Mouse (Mus musculus) limb, embryonic 14.5 days (tissue): ENCODE measurements around the gene Ppm1n. TPM values are rescaled to one million over a fixed set of nuclear protein-coding genes. Genes with fewer than 3 reads are reported as not detected.

Experiments used
- ATAC-seq: fragments of 200-750 bp; cut with Nextera tagmentation; 2 replicates; pipeline ENCODE4 v1.8.0; 2017; ENCODE audit warnings: low read depth, moderate number of reproducible peaks, moderate TSS enrichment; ENCODE audit not compliant: low FRiP score
- DNase-seq: peaks from one replicate; pipeline ENCODE4 v3.0.0-alpha.2; 2015; ENCODE audit warnings: low spot score
- H3K27ac ChIP-seq: fragments of 300-500 bp; sonication (generic); replicated peaks from 2 replicates; pipeline ENCODE4 v1.5.1; 2014; ENCODE audit warnings: low read depth, mild to moderate bottlenecking, low read length, moderate library complexity, mixed read lengths
- H3K27me3 ChIP-seq: fragments of 300-500 bp; sonication (generic); 2 replicates; pipeline ENCODE4 v1.6.1; 2014; ENCODE audit warnings: low read length, mixed read lengths; ENCODE audit not compliant: control insufficient read depth, insufficient read depth
- H3K36me3 ChIP-seq: fragments of 300-500 bp; sonication (generic); 2 replicates; pipeline ENCODE4 v1.6.1; 2014; ENCODE audit warnings: mild to moderate bottlenecking, low read length, moderate library complexity, mixed read lengths; ENCODE audit not compliant: control insufficient read depth, insufficient read depth
- H3K4me1 ChIP-seq: fragments of 300-500 bp; sonication (generic); 2 replicates; pipeline ENCODE4 v1.6.1; 2014; ENCODE audit warnings: antibody characterized with exemption, low read length, mixed read lengths; ENCODE audit not compliant: control insufficient read depth, insufficient read depth
- H3K4me2 ChIP-seq: fragments of 300-500 bp; sonication (generic); replicated peaks from 2 replicates; pipeline ENCODE4 v1.6.1; 2014; ENCODE audit warnings: low read depth, mild to moderate bottlenecking, low read length, moderate library complexity; ENCODE audit not compliant: severe bottlenecking
- H3K4me3 ChIP-seq: fragments of 300-500 bp; sonication (generic); replicated peaks from 2 replicates; pipeline ENCODE4 v1.5.1; 2014; ENCODE audit warnings: low read length
- H3K9ac ChIP-seq: fragments of 300-500 bp; sonication (generic); 2 replicates; pipeline ENCODE4 v1.6.1; 2014; ENCODE audit warnings: mild to moderate bottlenecking, low read depth, low read length, moderate library complexity; ENCODE audit not compliant: severe bottlenecking
- H3K9me3 ChIP-seq: fragments of 300-500 bp; sonication (generic); 2 replicates; pipeline ENCODE4 v1.6.1; 2016; ENCODE audit warnings: low read length; ENCODE audit not compliant: control insufficient read depth
- POLR2A ChIP-seq: fragments of 200-500 bp; IDR thresholded peaks from 2 replicates; pipeline ENCODE4 v1.8.0; 2012; ENCODE audit warnings: inconsistent platforms, mild to moderate bottlenecking, moderate library complexity, borderline replicate concordance; ENCODE audit not compliant: insufficient read depth, insufficient read length; ENCODE audit errors: extremely low read depth
- WGBS: fragments of 180-500 bp; shearing (Covaris S2); extraction: QIAGEN DNeasy Blood & Tissue Kit; methylation state at CpG from one replicate; pipeline ENCODE4 v1.1.7; 2014; 5-methylcytosine and 5-hydroxymethylcytosine counted together
- polyA plus RNA-seq, 2 experiments: library from polyadenylated mRNA; depleted of rRNA in 1 of 2; stranded (reverse) in 1 of 2; unstranded in 1 of 2; fragments of >200 nt; fragmentation: Nextera tagmentation in 1 of 2; extraction: Ambion mirVana in 1 of 2; gene quantifications; 2 replicates each; pipeline versions ENCODE4 v1.2.1 to v1.2.3; 2012 to 2014

Ppm1n gene
- polyA plus RNA-seq, 2 experiments, result not detected

DNA sequence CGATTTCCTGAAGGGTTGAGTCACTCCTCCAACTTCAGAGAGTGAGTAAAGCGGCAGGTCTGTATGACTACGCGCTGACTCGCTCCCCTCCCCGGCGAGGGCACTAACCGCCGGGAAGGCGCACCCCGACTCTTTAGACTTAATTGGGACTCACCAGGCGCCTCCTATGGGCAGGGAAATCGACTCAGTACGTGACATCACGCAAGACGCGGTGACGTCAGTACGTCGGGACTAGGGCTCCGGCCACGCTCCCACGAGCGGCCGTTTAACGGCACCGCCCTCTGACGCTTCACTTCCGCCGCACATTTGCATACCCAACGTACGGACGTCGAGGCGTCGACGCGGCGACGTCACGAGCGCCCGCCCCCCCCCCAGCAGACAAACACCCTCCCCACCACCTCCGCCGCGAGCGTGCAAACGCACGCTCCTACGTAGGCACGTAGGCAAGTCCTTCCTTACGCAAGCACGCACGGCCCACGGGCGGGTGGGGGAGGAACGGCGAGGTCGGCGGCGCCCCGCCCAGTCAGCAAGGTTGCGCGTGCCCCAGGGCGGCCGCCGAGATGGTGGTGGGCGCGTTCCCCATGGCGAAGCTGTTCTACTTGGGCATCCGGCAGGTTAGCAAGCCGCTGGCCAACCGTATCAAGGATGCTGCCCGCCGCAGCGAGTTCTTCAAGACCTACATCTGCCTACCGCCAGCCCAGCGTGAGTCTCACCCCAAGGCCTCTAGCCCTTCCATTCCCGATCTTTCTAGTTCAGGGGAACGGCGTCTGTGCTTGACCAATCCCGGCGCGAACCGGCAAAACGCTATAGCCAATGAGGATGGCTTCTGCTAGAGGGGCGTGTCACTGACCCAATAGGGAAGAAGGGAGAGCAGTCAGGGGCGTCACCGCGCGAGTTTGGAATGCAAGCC, 51.7 kb downstream of the Ppm1n start, which contains the start of gene Opa3:
Gene Opa3 (plus strand): TSS at position 452 of the 910 bp plus-strand sequence.
- Histone ChIP-seq H3K4me2 (peak within 1 kb of the TSS; percentile 72), H3K9me3 (no peaks in the 10 kb centered on the region), H3K4me3 (peak within 1 kb of the TSS; percentile 64), H3K9ac (peak within 1 kb of the TSS; percentile 65), H3K36me3 (peaks cover 6% of the 10 kb centered on the region; the same call in 1 of the 2 replicates), H3K4me1 (peaks cover 12% of the 10 kb centered on the region), H3K27ac (peak within 1 kb of the TSS; percentile 96), H3K27me3 (no peaks in the 10 kb centered on the region)
- peak; percentile 89; the same call in 1 of the 2 replicates for TF ChIP-seq POLR2A
- peak; percentile 100 for DNase-seq
- peak; percentile 93 for ATAC-seq
- WGBS, result under 1% methylated on average over 74 of the region's 91 CpGs

DNA sequence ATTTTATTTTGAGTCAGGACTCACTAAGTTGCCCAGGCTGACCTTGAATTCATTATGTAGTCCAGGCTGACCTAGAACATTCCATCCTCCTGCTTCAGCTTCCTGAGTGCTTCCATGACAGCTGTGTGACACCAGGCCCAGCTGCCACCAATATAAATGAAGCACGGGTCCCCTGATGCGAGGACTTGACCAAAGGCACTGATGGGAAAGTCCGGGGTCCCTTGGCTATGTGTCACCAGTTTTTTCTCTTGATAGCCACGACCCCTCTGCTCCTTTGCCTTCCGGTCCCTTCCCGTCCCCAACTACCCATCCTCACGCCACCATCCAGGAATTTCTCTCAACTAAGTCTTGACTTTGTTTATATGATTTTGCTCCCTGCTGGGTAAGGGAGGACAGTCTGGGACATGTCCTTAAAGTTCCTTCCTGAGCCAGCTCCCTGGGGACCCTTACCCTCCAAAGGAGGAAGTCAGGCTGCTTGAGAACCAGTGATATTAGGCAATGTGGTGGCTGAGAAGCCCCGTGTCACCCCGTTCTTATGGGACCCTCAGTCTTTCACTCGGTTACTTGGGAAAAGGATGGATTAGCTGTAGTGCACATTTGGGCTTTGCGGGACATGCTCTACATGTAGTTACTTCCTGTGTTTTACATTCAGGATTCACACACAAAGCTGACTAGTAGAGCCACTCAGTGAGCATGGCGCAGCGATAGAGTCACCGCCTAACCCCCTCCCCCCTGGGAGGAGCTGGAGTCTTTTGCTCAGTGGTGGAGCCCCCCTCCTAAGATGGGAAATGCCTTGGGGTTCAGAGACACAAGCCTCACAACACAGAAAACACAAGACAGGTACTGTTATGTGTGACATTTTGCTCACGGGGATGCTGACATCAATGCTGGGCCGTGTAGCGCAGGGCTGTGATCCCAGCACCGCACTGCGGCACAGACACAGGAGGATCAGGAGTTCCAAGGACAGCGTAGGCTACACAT, 52.8 kb downstream of the Ppm1n start:
- Histone ChIP-seq H3K4me1 (peaks cover 12% of the 10 kb centered on the region), H3K27ac (peak overlapping the region; percentile 91), H3K9me3 (no peaks in the 10 kb centered on the region), H3K9ac (peak overlapping the region; percentile 65), H3K4me2 (peak overlapping the region; percentile 55), H3K27me3 (no peaks in the 10 kb centered on the region), H3K36me3 (peaks cover 11% of the 10 kb centered on the region; the same call in 1 of the 2 replicates), H3K4me3 (peak overlapping the region; percentile 64)
- ATAC-seq (0 out of 2 replicates have a peak, but pooled peaks have one; percentile 3), DNase-seq (peak; percentile 53)
- WGBS, result 14% methylated on average over 20 of the region's 20 CpGs
- no peak for TF ChIP-seq POLR2A

Other genes starting within 250 kb of the Ppm1n start
- gene Rsph6a, start 225.4 kb downstream of the Ppm1n start, polyA plus RNA-seq (2012; rRNA removed), result 0.04 and 0.12 TPM in 2 replicates
- not detected in 2 replicates for gene Rsph6a, start 225.4 kb downstream of the Ppm1n start, polyA plus RNA-seq (2014; fragmentation: Nextera tagmentation; extraction: Ambion mirVana)
- 126 and 167 TPM in 2 replicates for gene Dmwd, start 203.8 kb downstream of the Ppm1n start, polyA plus RNA-seq (2012; rRNA removed)
- gene Dmwd, start 203.8 kb downstream of the Ppm1n start, polyA plus RNA-seq (2014; fragmentation: Nextera tagmentation; extraction: Ambion mirVana), result 21.8 and 26.5 TPM in 2 replicates
- 143 and 177 TPM in 2 replicates for gene Dmpk, start 196.2 kb downstream of the Ppm1n start, polyA plus RNA-seq (2012; rRNA removed)
- 33.1 and 37.1 TPM in 2 replicates for gene Dmpk, start 196.2 kb downstream of the Ppm1n start, polyA plus RNA-seq (2014; fragmentation: Nextera tagmentation; extraction: Ambion mirVana)
- gene Six5, start 185.5 kb downstream of the Ppm1n start, polyA plus RNA-seq (2012; rRNA removed), result 103 and 157 TPM in 2 replicates
- gene Six5, start 185.5 kb downstream of the Ppm1n start, polyA plus RNA-seq (2014; fragmentation: Nextera tagmentation; extraction: Ambion mirVana), result 19.1 and 20.3 TPM in 2 replicates
- gene Gm4969, start 161.7 kb downstream of the Ppm1n start, polyA plus RNA-seq (2012; rRNA removed), result 7.0 and 7.7 TPM in 2 replicates
- gene Gm4969, start 161.7 kb downstream of the Ppm1n start, polyA plus RNA-seq (2014; fragmentation: Nextera tagmentation; extraction: Ambion mirVana), result 2.5 and 4.0 TPM in 2 replicates
- 10.6 and 14.6 TPM in 2 replicates for gene Fbxo46, start 160.2 kb downstream of the Ppm1n start, polyA plus RNA-seq (2012; rRNA removed)
- 9.9 and 11.2 TPM in 2 replicates for gene Fbxo46, start 160.2 kb downstream of the Ppm1n start, polyA plus RNA-seq (2014; fragmentation: Nextera tagmentation; extraction: Ambion mirVana)
- 13.2 and 15.6 TPM in 2 replicates for gene Qpctl, start 130.8 kb downstream of the Ppm1n start, polyA plus RNA-seq (2012; rRNA removed)
- 11.1 and 12.1 TPM in 2 replicates for gene Qpctl, start 130.8 kb downstream of the Ppm1n start, polyA plus RNA-seq (2014; fragmentation: Nextera tagmentation; extraction: Ambion mirVana)
- gene Snrpd2, start 130.3 kb downstream of the Ppm1n start, polyA plus RNA-seq (2012; rRNA removed), result 71.9 and 151 TPM in 2 replicates
- gene Snrpd2, start 130.3 kb downstream of the Ppm1n start, polyA plus RNA-seq (2014; fragmentation: Nextera tagmentation; extraction: Ambion mirVana), result 130 and 143 TPM in 2 replicates
- 1.1 and 1.4 TPM in 2 replicates for gene Gipr, start 113.9 kb downstream of the Ppm1n start, polyA plus RNA-seq (2012; rRNA removed)
- gene Gipr, start 113.9 kb downstream of the Ppm1n start, polyA plus RNA-seq (2014; fragmentation: Nextera tagmentation; extraction: Ambion mirVana), result 0.32 TPM in 1 of 2 replicates, not detected in the other
- 38.5 and 49.9 TPM in 2 replicates for gene Eml2, start 103.6 kb downstream of the Ppm1n start, polyA plus RNA-seq (2012; rRNA removed)
- gene Eml2, start 103.6 kb downstream of the Ppm1n start, polyA plus RNA-seq (2014; fragmentation: Nextera tagmentation; extraction: Ambion mirVana), result 1.5 and 3.6 TPM in 2 replicates
- gene Gpr4, start 67.5 kb downstream of the Ppm1n start, polyA plus RNA-seq (2012; rRNA removed), result 9.2 and 15.5 TPM in 2 replicates
- gene Gpr4, start 67.5 kb downstream of the Ppm1n start, polyA plus RNA-seq (2014; fragmentation: Nextera tagmentation; extraction: Ambion mirVana), result 4.0 and 4.4 TPM in 2 replicates
- gene Opa3, start 51.7 kb downstream of the Ppm1n start, polyA plus RNA-seq (2012; rRNA removed), result 19.6 and 23.6 TPM in 2 replicates
- gene Opa3, start 51.7 kb downstream of the Ppm1n start, polyA plus RNA-seq (2014; fragmentation: Nextera tagmentation; extraction: Ambion mirVana), result 27.5 and 31.7 TPM in 2 replicates
- 126 and 169 TPM in 2 replicates for gene Vasp, start 8.2 kb downstream of the Ppm1n start, polyA plus RNA-seq (2012; rRNA removed)
- gene Vasp, start 8.2 kb downstream of the Ppm1n start, polyA plus RNA-seq (2014; fragmentation: Nextera tagmentation; extraction: Ambion mirVana), result 66.7 and 67.0 TPM in 2 replicates
- gene Rtn2, start 2.6 kb upstream of the Ppm1n start, polyA plus RNA-seq (2012; rRNA removed), result 44.3 and 59.4 TPM in 2 replicates
- gene Rtn2, start 2.6 kb upstream of the Ppm1n start, polyA plus RNA-seq (2014; fragmentation: Nextera tagmentation; extraction: Ambion mirVana), result 22.5 and 30.6 TPM in 2 replicates
- gene Fosb, start 30.0 kb upstream of the Ppm1n start, polyA plus RNA-seq (2012; rRNA removed), result 0.69 and 0.88 TPM in 2 replicates
- 0.14 and 0.28 TPM in 2 replicates for gene Fosb, start 30.0 kb upstream of the Ppm1n start, polyA plus RNA-seq (2014; fragmentation: Nextera tagmentation; extraction: Ambion mirVana)
- gene Ercc1, start 64.7 kb upstream of the Ppm1n start, polyA plus RNA-seq (2012; rRNA removed), result 72.3 and 93.5 TPM in 2 replicates
- 74.3 and 86.1 TPM in 2 replicates for gene Ercc1, start 64.7 kb upstream of the Ppm1n start, polyA plus RNA-seq (2014; fragmentation: Nextera tagmentation; extraction: Ambion mirVana)
- gene Cd3eap, start 79.4 kb upstream of the Ppm1n start, polyA plus RNA-seq (2012; rRNA removed), result 13.7 and 19.4 TPM in 2 replicates
- gene Cd3eap, start 79.4 kb upstream of the Ppm1n start, polyA plus RNA-seq (2014; fragmentation: Nextera tagmentation; extraction: Ambion mirVana), result 25.2 and 28.7 TPM in 2 replicates
- 33.8 and 39.3 TPM in 2 replicates for gene Ppp1r13l, start 79.7 kb upstream of the Ppm1n start, polyA plus RNA-seq (2012; rRNA removed)
- 15.3 and 16.8 TPM in 2 replicates for gene Ppp1r13l, start 79.7 kb upstream of the Ppm1n start, polyA plus RNA-seq (2014; fragmentation: Nextera tagmentation; extraction: Ambion mirVana)
- 58.1 and 73.8 TPM in 2 replicates for gene Ercc2, start 101.9 kb upstream of the Ppm1n start, polyA plus RNA-seq (2012; rRNA removed)
- 11.3 and 12.6 TPM in 2 replicates for gene Ercc2, start 101.9 kb upstream of the Ppm1n start, polyA plus RNA-seq (2014; fragmentation: Nextera tagmentation; extraction: Ambion mirVana)
- gene Klc3, start 124.0 kb upstream of the Ppm1n start, polyA plus RNA-seq (2012; rRNA removed), result 11.5 and 12.8 TPM in 2 replicates
- 12.5 and 15.2 TPM in 2 replicates for gene Klc3, start 124.0 kb upstream of the Ppm1n start, polyA plus RNA-seq (2014; fragmentation: Nextera tagmentation; extraction: Ambion mirVana)
- 89.9 and 125 TPM in 2 replicates for gene Ckm, start 124.7 kb upstream of the Ppm1n start, polyA plus RNA-seq (2012; rRNA removed)
- 35.4 and 91.5 TPM in 2 replicates for gene Ckm, start 124.7 kb upstream of the Ppm1n start, polyA plus RNA-seq (2014; fragmentation: Nextera tagmentation; extraction: Ambion mirVana)
- gene Mark4, start 178.8 kb upstream of the Ppm1n start, polyA plus RNA-seq (2012; rRNA removed), result 34.8 and 39.8 TPM in 2 replicates
- 11.5 and 13.3 TPM in 2 replicates for gene Mark4, start 178.8 kb upstream of the Ppm1n start, polyA plus RNA-seq (2014; fragmentation: Nextera tagmentation; extraction: Ambion mirVana)
- gene Exoc3l2, start 183.3 kb upstream of the Ppm1n start, polyA plus RNA-seq (2012; rRNA removed), result 3.5 and 4.9 TPM in 2 replicates
- 1.6 and 1.9 TPM in 2 replicates for gene Exoc3l2, start 183.3 kb upstream of the Ppm1n start, polyA plus RNA-seq (2014; fragmentation: Nextera tagmentation; extraction: Ambion mirVana)
- 6.2 and 8.8 TPM in 2 replicates for gene Bloc1s3, start 228.3 kb upstream of the Ppm1n start, polyA plus RNA-seq (2012; rRNA removed)
- 1.2 and 1.3 TPM in 2 replicates for gene Bloc1s3, start 228.3 kb upstream of the Ppm1n start, polyA plus RNA-seq (2014; fragmentation: Nextera tagmentation; extraction: Ambion mirVana)
- gene Trappc6a, start 228.3 kb upstream of the Ppm1n start, polyA plus RNA-seq (2012; rRNA removed), result 58.0 and 71.6 TPM in 2 replicates
- 70.2 and 79.8 TPM in 2 replicates for gene Trappc6a, start 228.3 kb upstream of the Ppm1n start, polyA plus RNA-seq (2014; fragmentation: Nextera tagmentation; extraction: Ambion mirVana)
- 0.29 and 0.36 TPM in 2 replicates for gene Nkpd1, start 237.8 kb upstream of the Ppm1n start, polyA plus RNA-seq (2012; rRNA removed)
- gene Nkpd1, start 237.8 kb upstream of the Ppm1n start, polyA plus RNA-seq (2014; fragmentation: Nextera tagmentation; extraction: Ambion mirVana), result 0.17 and 0.22 TPM in 2 replicates